9 mouse cellular contexts compared by ENCODE assay signal in genomic region chr16:34691156-34691555, GRCm38 (mm10). TPM values are rescaled to one million over a fixed set of nuclear protein-coding genes. Genes with fewer than 3 reads are reported as not detected.
DNase-seq lines count a peak whose midpoint lies in the region; ATAC-seq and TF ChIP-seq lines count a peak whose summit lies in the region.
"Had no signal": no experiment of that assay in that cellular context is flagged by ENCODE, and none has a peak within 500 bp of the region (broad histone marks: within the 10 kb centered on the region; RNA-seq: fewer than 3 reads in every experiment).

No protein-coding gene starts in this region.

- no peak for ATAC-seq in inflammation-experienced regulatory T-cells, adult 6 months

- no peak for TF ChIP-seq POLR2A in cortical plate, adult 2 months (IDR thresholded peaks at IDR 0.05; ENCODE audit: extremely low read depth, insufficient read depth, low read length)

- H3K4me1 ChIP-seq in cortical plate, adult 2 months (ENCODE audit: control insufficient read depth, insufficient read depth, low read length): no peaks in the 10 kb centered on the region

- no peak for TF ChIP-seq CTCF in cortical plate, adult 2 months (IDR thresholded peaks at IDR 0.05; ENCODE audit: extremely low read depth, insufficient read depth, low read length)

- H3K4me3 ChIP-seq in cortical plate, adult 2 months (ENCODE audit: insufficient read depth, low read length): peak overlapping the region; percentile 66
- H3K4me3 ChIP-seq in macrophage (ENCODE audit: inconsistent target): peak overlapping the region; percentile 92

- no peak overlapping the region for H3K27ac ChIP-seq in cortical plate, adult 2 months (ENCODE audit: insufficient read depth, low read length)
- H3K27ac ChIP-seq in macrophage: peak overlapping the region; percentile 59

- peak; percentile 19 for DNase-seq in adrenal gland, postnatal 10 days
- no peak for DNase-seq in adrenal gland, postnatal 4 days (ENCODE audit: low spot score in 2 of 2)
- DNase-seq in 3T3-L1 (ENCODE audit: low read depth, low spot score): peak; percentile 66
- DNase-seq in induced T-regulatory cell, adult 2 months (ENCODE audit: low read depth): peak; percentile 45
- no peak for DNase-seq in layer of hippocampus, adult 8-10 months (ENCODE audit: low spot score in 2 of 2)

- no peaks in the 10 kb centered on the region for H3K79me2 ChIP-seq in macrophage (ENCODE audit: inconsistent target)

- WGBS in macrophage (ENCODE audit: missing documents): 27% methylated on average over 11 of the region's 11 CpGs

- H3K36me3 ChIP-seq in macrophage (ENCODE audit: inconsistent target): no peaks in the 10 kb centered on the region

RNA-seq across cellular contexts. Expression of gene Ccdc14, which starts 0.7 kb away (rescaled TPM):
- total RNA-seq in adrenal gland, postnatal 10 days (2021): 1 to 10 TPM; 4.0 to 6.5 TPM
- total RNA-seq in adrenal gland, postnatal 4 days (2021): 1 to 10 TPM; 8.3 to 9.6 TPM
- polyA plus RNA-seq in cortical plate, adult 2 months (2012; rRNA removed): 2.4 TPM in 2 replicates
- total RNA-seq in macrophage (2018; cell fraction: chromatin; rRNA removed): 10 to 100 TPM in 10 of 26 experiments, 1 to 10 TPM in 16; 1.3 to 20.3 (median 7.3) TPM
- 1 to 10 TPM in 20 of 26 experiments, under 1 TPM in 6; 0.33 to 2.3 (median 1.5) TPM for total RNA-seq in macrophage (2018; cell fraction: cytosol; rRNA removed)
- total RNA-seq in macrophage (2018; cell fraction: nucleus; rRNA removed): 10 to 100 TPM in 2 of 26 experiments, 1 to 10 TPM in 24; 1.0 to 19.8 (median 4.3) TPM
- 1.0 to 3.2 TPM (median 1.2 TPM) in 3 replicates for polyA plus RNA-seq in macrophage (2018)
- polyA plus RNA-seq in inflammation-experienced regulatory T-cells, adult 6 months (2017; shearing (Covaris generic)): 1 to 10 TPM; 3.4 to 4.9 (median 4.4) TPM
- 1 to 10 TPM; 2.4 to 3.6 (median 3.2) TPM for total RNA-seq in layer of hippocampus, adult 8-10 months (2022)

RNA-seq across cellular contexts. Expression of gene Ropn1, which starts 41.4 kb away (rescaled TPM):
- total RNA-seq in adrenal gland, postnatal 10 days (2021): not detected
- total RNA-seq in adrenal gland, postnatal 4 days (2021): not detected
- 0.11 and 0.21 TPM in 2 replicates for polyA plus RNA-seq in cortical plate, adult 2 months (2012; rRNA removed)
- not detected for total RNA-seq in macrophage (2018; cell fraction: chromatin; rRNA removed)
- not detected for total RNA-seq in macrophage (2018; cell fraction: cytosol; rRNA removed)
- not detected for total RNA-seq in macrophage (2018; cell fraction: nucleus; rRNA removed)
- not detected in 3 replicates for polyA plus RNA-seq in macrophage (2018)
- not detected for polyA plus RNA-seq in inflammation-experienced regulatory T-cells, adult 6 months (2017; shearing (Covaris generic))
- under 1 TPM in 1 of 4 experiments, not detected in 3; 0.55 TPM for total RNA-seq in layer of hippocampus, adult 8-10 months (2022)
- total RNA-seq: neutrophil, adult 5-6 weeks had no signal

RNA-seq across cellular contexts. Expression of gene Mylk, which starts 53.9 kb away (rescaled TPM):
- total RNA-seq in adrenal gland, postnatal 10 days (2021): 10 to 100 TPM; 46.5 to 48.0 TPM
- total RNA-seq in adrenal gland, postnatal 4 days (2021): 10 to 100 TPM; 50.8 to 66.3 TPM
- 8.3 and 8.9 TPM in 2 replicates for polyA plus RNA-seq in cortical plate, adult 2 months (2012; rRNA removed)
- total RNA-seq in macrophage (2018; cell fraction: chromatin; rRNA removed): 1 to 10 TPM in 5 of 26 experiments, under 1 TPM in 17, not detected in 4; 0.15 to 3.2 (median 0.49) TPM
- total RNA-seq in macrophage (2018; cell fraction: cytosol; rRNA removed): under 1 TPM; 0.09 to 0.65 (median 0.26) TPM
- under 1 TPM in 23 of 26 experiments, not detected in 3; 0.08 to 0.97 (median 0.30) TPM for total RNA-seq in macrophage (2018; cell fraction: nucleus; rRNA removed)
- polyA plus RNA-seq in macrophage (2018): 0.12 to 0.38 TPM (median 0.22 TPM) in 3 replicates
- polyA plus RNA-seq in inflammation-experienced regulatory T-cells, adult 6 months (2017; shearing (Covaris generic)): not detected
- total RNA-seq in layer of hippocampus, adult 8-10 months (2022): 10 to 100 TPM; 15.1 to 20.0 (median 16.2) TPM

Comparison
In these comparisons a context has a peak if more than half of its experiments do, and no peak if none do; other contexts are left out.
1. DNase-seq: peak in adrenal gland, postnatal 10 days (single experiment), 3T3-L1 (single experiment) and induced T-regulatory cell, adult 2 months (single experiment); none in adrenal gland, postnatal 4 days (0 of 2) and layer of hippocampus, adult 8-10 months (0 of 2).